Comparison of ENCODE assay signal across 20 mouse cellular contexts in the genomic region with DNA sequence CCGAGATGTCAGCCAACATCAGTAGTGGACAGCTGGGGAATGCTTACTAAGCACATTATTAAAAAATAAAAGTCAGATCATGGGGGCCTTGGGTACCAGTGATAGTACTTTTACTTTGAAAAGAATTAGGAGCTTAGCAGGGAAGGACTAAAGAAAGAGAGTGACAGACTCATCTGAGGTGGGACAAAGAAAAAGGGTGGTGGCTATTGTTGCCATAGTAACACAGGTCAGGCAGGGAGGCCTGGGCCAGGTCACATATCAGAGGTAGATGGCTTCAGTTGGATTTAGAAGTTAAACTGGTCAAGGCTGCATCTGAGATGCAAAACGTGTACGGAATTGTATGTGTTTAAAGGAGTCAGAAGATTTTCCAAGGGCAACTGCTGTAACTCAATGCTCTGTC. TPM values are rescaled to one million over a fixed set of nuclear protein-coding genes. Genes with fewer than 3 reads are reported as not detected.
DNase-seq lines count a peak whose midpoint lies in the region; ATAC-seq and TF ChIP-seq lines count a peak whose summit lies in the region.
"Had no signal": no experiment of that assay in that cellular context is flagged by ENCODE, and none has a peak within 500 bp of the region (broad histone marks: within the 10 kb centered on the region; RNA-seq: fewer than 3 reads in every experiment).

No protein-coding gene starts in this region.

- no peak for TF ChIP-seq CTCF in cerebellum, adult 2 months (IDR thresholded peaks at IDR 0.05; ENCODE audit: borderline replicate concordance, insufficient read depth, low read depth, low read length)

- DNase-seq in heart, embryonic 10.5 days (ENCODE audit: low spot score), result no peak
- no peak for DNase-seq in heart, postnatal 14 days
- DNase-seq in ES-CJ7 (ENCODE audit: low read depth, low spot score) (peak; percentile 35), ES-E14 (ENCODE audit: low read depth, low spot score) (peak; percentile 36)
- DNase-seq in cerebellum, adult 2 months, result no peak
- DNase-seq: adrenal gland, postnatal 36 days; cerebellum, adult 11 months; cerebellum, postnatal 10 days; kidney, adult 8-10 months; layer of hippocampus, adult 9-11 months; liver, embryonic 13.5 days; lung, adult 2 months; lung, postnatal 36 days; spleen, adult 18-20 months had no signal

- H3K4me3 ChIP-seq in heart, embryonic 10.5 days, result no peak overlapping the region
- no peak overlapping the region for H3K4me3 ChIP-seq in kidney, embryonic 16.5 days (ENCODE audit: low read length)
- H3K4me3 ChIP-seq in kidney, embryonic 14.5 days (ENCODE audit: low read length), result no peak overlapping the region
- H3K4me3 ChIP-seq in ES-E14 (ENCODE audit: insufficient read depth in 1 of 2, low read depth in 1 of 2, low read length in 2 of 2, poor library complexity in 1 of 2, severe bottlenecking in 1 of 2), result no peak overlapping the region
- no peak overlapping the region for H3K4me3 ChIP-seq in cerebellum, adult 2 months (replicated peaks; ENCODE audit: insufficient read depth, low read depth, low read length)
- H3K4me3 ChIP-seq: forebrain, embryonic 13.5 days; heart, embryonic 15.5 days; hindbrain, embryonic 12.5 days; liver, embryonic 13.5 days; megakaryocyte, embryonic 14.5 days had no signal

- peaks cover 27% of the 10 kb centered on the region for H3K4me1 ChIP-seq in heart, embryonic 10.5 days
- peaks cover 40% of the 10 kb centered on the region for H3K4me1 ChIP-seq in kidney, embryonic 16.5 days (ENCODE audit: insufficient read depth, low read length)
- peaks cover 17% of the 10 kb centered on the region for H3K4me1 ChIP-seq in kidney, embryonic 14.5 days (ENCODE audit: control insufficient read depth, insufficient read depth, low read length)
- H3K4me1 ChIP-seq in ES-E14 (ENCODE audit: control insufficient read depth in 2 of 2, insufficient read depth in 2 of 2, low read length in 2 of 2, poor library complexity in 1 of 2), result peaks cover 0 to 3% of the 10 kb centered on the region in 2 experiments; a peak in 1 of 4 replicates
- no peaks in the 10 kb centered on the region for H3K4me1 ChIP-seq in cerebellum, adult 2 months (ENCODE audit: control insufficient read depth, insufficient read depth, low read length)
- H3K4me1 ChIP-seq: forebrain, embryonic 13.5 days; hindbrain, embryonic 12.5 days; megakaryocyte, embryonic 14.5 days had no signal

- TF ChIP-seq POLR2A in cerebellum, adult 2 months (IDR thresholded peaks at IDR 0.05; ENCODE audit: borderline replicate concordance, insufficient read depth, low read length), result no peak

- in situ Hi-C loops in ES-E14 (cut with MboI; ENCODE audit: low sequenced_read_pairs in 2 of 2, unreplicated experiment in 2 of 2), result no loop called here

- no peaks in the 10 kb centered on the region for H3K9me3 ChIP-seq in heart, embryonic 10.5 days
- no peaks in the 10 kb centered on the region for H3K9me3 ChIP-seq in kidney, embryonic 16.5 days (ENCODE audit: low read length)
- H3K9me3 ChIP-seq in kidney, embryonic 14.5 days (ENCODE audit: control insufficient read depth, low read length), result no peaks in the 10 kb centered on the region
- no peaks in the 10 kb centered on the region for H3K9me3 ChIP-seq in ES-E14 (ENCODE audit: control insufficient read depth, insufficient read depth, low read depth, low read length)
- H3K9me3 ChIP-seq: forebrain, embryonic 13.5 days; heart, embryonic 15.5 days; hindbrain, embryonic 12.5 days; liver, embryonic 13.5 days had no signal

- 81% methylated on average over 3 of the region's 3 CpGs for WGBS in heart, embryonic 10.5 days
- WGBS in kidney, embryonic 16.5 days, result 49% methylated on average over 3 of the region's 3 CpGs
- WGBS in kidney, embryonic 14.5 days, result 66% methylated on average over 3 of the region's 3 CpGs
- 67% methylated on average over 3 of the region's 3 CpGs for WGBS in cerebellum, adult 2 months

- 0 out of 2 replicates have a peak overlapping the region, but pooled peaks have one; percentile 4 for H3K27ac ChIP-seq in heart, embryonic 10.5 days
- H3K27ac ChIP-seq in kidney, embryonic 16.5 days (ENCODE audit: low read length), result peak overlapping the region; percentile 38; the same call in 1 of the 2 replicates
- no peak overlapping the region for H3K27ac ChIP-seq in kidney, embryonic 14.5 days (ENCODE audit: low read depth, low read length)
- H3K27ac ChIP-seq in ES-E14 (ENCODE audit: insufficient read depth, low read depth, low read length, poor library complexity, severe bottlenecking), result no peak overlapping the region
- H3K27ac ChIP-seq in cerebellum, adult 2 months (ENCODE audit: insufficient read depth, low read length), result no peak overlapping the region
- H3K27ac ChIP-seq: forebrain, embryonic 13.5 days; heart, embryonic 15.5 days; hindbrain, embryonic 12.5 days; liver, embryonic 13.5 days had no signal

- H3K27me3 ChIP-seq in heart, embryonic 10.5 days (ENCODE audit: insufficient read depth, poor library complexity, severe bottlenecking), result no peaks in the 10 kb centered on the region
- H3K27me3 ChIP-seq in kidney, embryonic 16.5 days (ENCODE audit: insufficient read depth, low read length), result no peaks in the 10 kb centered on the region
- H3K27me3 ChIP-seq in kidney, embryonic 14.5 days (ENCODE audit: control insufficient read depth, insufficient read depth, low read length), result no peaks in the 10 kb centered on the region
- H3K27me3 ChIP-seq in cerebellum, adult 2 months (ENCODE audit: control insufficient read depth, insufficient read depth, low read length), result no peaks in the 10 kb centered on the region
- H3K27me3 ChIP-seq: forebrain, embryonic 13.5 days; heart, embryonic 15.5 days; hindbrain, embryonic 12.5 days; liver, embryonic 13.5 days; megakaryocyte, embryonic 14.5 days had no signal

- no peaks in the 10 kb centered on the region for H3K36me3 ChIP-seq in heart, embryonic 10.5 days
- H3K36me3 ChIP-seq in kidney, embryonic 16.5 days (ENCODE audit: insufficient read depth, low read length), result no peaks in the 10 kb centered on the region
- no peaks in the 10 kb centered on the region for H3K36me3 ChIP-seq in kidney, embryonic 14.5 days (ENCODE audit: control insufficient read depth, insufficient read depth, low read length)
- no peaks in the 10 kb centered on the region for H3K36me3 ChIP-seq in ES-E14 (ENCODE audit: control insufficient read depth, insufficient read depth, low read length, poor library complexity, severe bottlenecking)
- H3K36me3 ChIP-seq: heart, embryonic 15.5 days; hindbrain, embryonic 12.5 days; liver, embryonic 13.5 days had no signal

- no peak overlapping the region for H3K4me2 ChIP-seq in kidney, embryonic 16.5 days (replicated peaks; ENCODE audit: low read depth, low read length)
- no peak overlapping the region for H3K4me2 ChIP-seq in kidney, embryonic 14.5 days (replicated peaks; ENCODE audit: low read depth, low read length)
- H3K4me2 ChIP-seq: forebrain, embryonic 13.5 days; heart, embryonic 15.5 days; hindbrain, embryonic 12.5 days; liver, embryonic 13.5 days had no signal

- no peak for ATAC-seq in kidney, embryonic 16.5 days (ENCODE audit: low FRiP score, low TSS enrichment)
- no peak for ATAC-seq in kidney, embryonic 14.5 days (ENCODE audit: low FRiP score, low TSS enrichment)
- ATAC-seq: forebrain, embryonic 13.5 days had no signal

- no peak overlapping the region for H3K9ac ChIP-seq in kidney, embryonic 16.5 days (replicated peaks; ENCODE audit: low read length)
- no peak overlapping the region for H3K9ac ChIP-seq in kidney, embryonic 14.5 days (ENCODE audit: low read depth, low read length)
- no peak overlapping the region for H3K9ac ChIP-seq in ES-E14 (ENCODE audit: insufficient read depth, low read depth, low read length, poor library complexity, severe bottlenecking)
- H3K9ac ChIP-seq: forebrain, embryonic 13.5 days; heart, embryonic 15.5 days; hindbrain, embryonic 12.5 days; liver, embryonic 13.5 days had no signal

- intact Hi-C loops in heart, postnatal 14 days (cut with DNase I), result no loop called here

TF ChIP-seq in ES-E14, 5 proteins besides CTCF, POLR2A, EP300 and RAD21:
- TF ChIP-seq ZNF384 (IDR thresholded peaks at IDR 0.05; ENCODE audit: low read depth, low read length), result no peak
- no peak for TF ChIP-seq CHD2 (IDR thresholded peaks at IDR 0.05; ENCODE audit: low read depth, low read length)
- peak; percentile 79 for TF ChIP-seq MAFK (IDR thresholded peaks at IDR 0.05; ENCODE audit: insufficient read depth, low read depth, low read length)
- no peak for TF ChIP-seq HCFC1 (IDR thresholded peaks at IDR 0.05; ENCODE audit: borderline replicate concordance, insufficient read depth, low read length)
- no peak for TF ChIP-seq ZC3H11A (IDR thresholded peaks at IDR 0.05; ENCODE audit: borderline replicate concordance, low read depth, low read length)

RNA-seq across cellular contexts. Expression of a gene that starts 38.9 kb away (rescaled TPM):
- polyA plus RNA-seq in heart, embryonic 10.5 days (2016; fragmentation: Nextera tagmentation; extraction: Ambion mirVana), result 12.6 and 19.4 TPM in 2 replicates
- total RNA-seq in heart, postnatal 14 days (2021), result 100 to 1,000 TPM; 256 to 273 TPM
- 25.5 and 26.7 TPM in 2 replicates for polyA plus RNA-seq in kidney, embryonic 16.5 days (2015; fragmentation: Nextera tagmentation; extraction: Ambion mirVana)
- polyA plus RNA-seq in kidney, embryonic 14.5 days (2014; fragmentation: Nextera tagmentation; extraction: Ambion mirVana), result 6.1 and 16.2 TPM in 2 replicates
- total RNA-seq in ES-E14 (2012; rRNA removed), result 5.5 and 7.2 TPM in 2 replicates
- polyA plus RNA-seq in cerebellum, adult 2 months (2012; rRNA removed), result 17.8 and 19.0 TPM in 2 replicates

Comparison
In these comparisons a context has a peak if more than half of its experiments do, and no peak if none do; other contexts are left out.
1. H3K27ac ChIP-seq: peak in heart, embryonic 10.5 days (single experiment) and kidney, embryonic 16.5 days (single experiment); none in kidney, embryonic 14.5 days (single experiment), ES-E14 (single experiment) and cerebellum, adult 2 months (single experiment).
2. DNase-seq: peak in ES-CJ7 (single experiment) and ES-E14 (single experiment); none in heart, embryonic 10.5 days (single experiment), heart, postnatal 14 days (0 of 2) and cerebellum, adult 2 months (0 of 2).